Mouse (Mus musculus): ENCODE results near the gene Ldhd. TPM values are rescaled to one million over a fixed set of nuclear protein-coding genes. Genes with fewer than 3 reads are reported as not detected.
A peak's percentile ranks its signal among the peaks of the same experiment; 100 is the strongest.

The Ldhd gene
- polyA plus RNA-seq, 1 experiment from 2014 or later: 0.60 TPM

DNA sequence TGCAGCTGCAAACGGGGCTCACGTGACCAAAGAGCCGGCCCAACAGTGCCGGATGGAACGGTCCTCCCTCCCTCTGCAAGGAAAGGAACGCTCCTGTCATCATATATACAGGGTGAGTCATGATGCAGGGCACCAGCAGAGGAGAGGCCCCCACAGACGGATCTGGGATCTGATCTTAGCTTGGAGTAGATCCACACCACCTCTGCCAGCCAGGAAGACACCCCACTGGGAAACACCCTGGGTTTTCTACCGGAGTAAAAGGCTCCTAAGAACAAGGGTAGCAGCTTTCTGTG, 3.7 kb downstream of the Ldhd start:
- no peak overlapping the region for H3K27ac ChIP-seq (replicated peaks)
- no peaks in the 10 kb centered on the region for H3K27me3 ChIP-seq
- no peak overlapping the region for H3K9ac ChIP-seq (replicated peaks)
- 76% methylated on average over 8 of the region's 8 CpGs for WGBS
- H3K36me3 ChIP-seq: peaks cover 15% of the 10 kb centered on the region
- H3K4me1 ChIP-seq: peaks cover 3% of the 10 kb centered on the region; the same call in 1 of the 2 replicates
- no peaks in the 10 kb centered on the region for H3K9me3 ChIP-seq
- no peak overlapping the region for H3K4me3 ChIP-seq
- no peak overlapping the region for H3K4me2 ChIP-seq (replicated peaks)
- ATAC-seq (replicated peaks): no peak

DNA sequence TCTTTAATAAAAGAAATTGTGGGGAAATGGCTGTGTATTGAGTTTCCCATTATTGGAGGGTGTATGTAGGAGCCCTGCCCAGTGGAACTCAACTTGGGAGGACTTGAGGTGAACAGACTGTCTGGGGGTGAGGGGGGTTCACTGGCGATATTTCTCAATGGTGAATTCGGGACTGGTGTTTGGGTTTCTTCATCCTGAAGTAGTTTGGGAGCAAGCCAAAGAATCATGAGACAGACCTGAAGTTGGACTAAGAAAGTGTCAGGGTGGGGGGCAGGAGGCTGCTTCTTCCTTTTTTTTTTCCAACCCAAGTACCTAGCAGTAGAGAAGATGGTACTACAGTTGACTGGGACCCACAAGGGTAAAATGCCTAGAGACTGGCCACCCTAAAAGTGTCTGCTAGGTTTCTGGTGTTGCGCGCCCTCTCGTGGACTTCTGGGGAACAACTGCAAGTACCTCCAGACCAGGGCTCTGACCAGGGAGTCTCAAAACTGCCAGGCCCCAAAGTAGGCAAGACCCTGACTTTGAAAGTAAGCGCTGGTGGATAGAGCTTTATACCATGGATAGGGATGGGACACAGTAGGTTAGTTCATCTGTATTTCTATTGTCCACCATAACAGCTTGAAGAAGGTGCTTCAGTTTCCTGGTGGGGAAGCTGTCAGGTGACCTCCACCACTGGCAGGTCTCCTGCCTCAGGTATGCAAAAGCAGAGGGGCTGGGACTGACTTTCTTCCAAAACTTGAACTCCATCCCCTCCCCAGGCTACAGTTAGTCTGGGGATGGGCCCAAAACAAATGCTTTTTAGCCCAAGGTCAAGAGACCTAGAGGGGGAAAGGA, 4.3 kb downstream of the Ldhd start:
- Histone ChIP-seq H3K27ac (replicated peaks) (no peak overlapping the region), H3K4me2 (replicated peaks) (no peak overlapping the region), H3K4me1 (peaks cover 3% of the 10 kb centered on the region; the same call in 1 of the 2 replicates), H3K4me3 (no peak overlapping the region), H3K9me3 (no peaks in the 10 kb centered on the region), H3K27me3 (no peaks in the 10 kb centered on the region), H3K36me3 (peaks cover 15% of the 10 kb centered on the region), H3K9ac (replicated peaks) (no peak overlapping the region)
- WGBS: 30% methylated on average over 6 of the region's 6 CpGs
- no peak for ATAC-seq (replicated peaks)

DNA sequence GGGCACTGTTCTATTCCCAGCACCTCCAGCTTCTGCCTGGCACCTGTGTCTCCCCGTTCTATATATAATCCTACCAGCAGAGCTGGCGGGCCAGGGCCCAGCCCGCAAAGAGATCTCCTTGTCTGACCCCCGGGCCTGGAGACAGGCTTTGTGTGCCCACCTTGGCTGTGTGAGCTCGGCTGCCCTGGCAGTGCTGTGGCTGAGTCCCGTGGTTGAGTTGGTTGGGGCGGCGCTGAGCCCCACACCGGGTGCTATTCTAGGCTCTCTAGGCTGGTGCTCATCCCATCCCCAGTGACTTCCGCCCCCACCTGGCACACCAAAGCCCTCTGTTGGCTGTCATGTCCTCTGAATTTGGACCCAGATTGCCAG, 5.3 kb downstream of the Ldhd start:
- H3K4me3 ChIP-seq: no peak overlapping the region
- peaks cover 21% of the 10 kb centered on the region for H3K36me3 ChIP-seq
- H3K27ac ChIP-seq (replicated peaks): no peak overlapping the region
- no peak overlapping the region for H3K4me2 ChIP-seq (replicated peaks)
- no peak for ATAC-seq (replicated peaks)
- no peaks in the 10 kb centered on the region for H3K9me3 ChIP-seq
- WGBS: 90% methylated on average over 10 of the region's 10 CpGs
- no peaks in the 10 kb centered on the region for H3K27me3 ChIP-seq
- peaks cover under 1% of the 10 kb centered on the region; the same call in 1 of the 2 replicates for H3K4me1 ChIP-seq
- no peak overlapping the region for H3K9ac ChIP-seq (replicated peaks)

DNA sequence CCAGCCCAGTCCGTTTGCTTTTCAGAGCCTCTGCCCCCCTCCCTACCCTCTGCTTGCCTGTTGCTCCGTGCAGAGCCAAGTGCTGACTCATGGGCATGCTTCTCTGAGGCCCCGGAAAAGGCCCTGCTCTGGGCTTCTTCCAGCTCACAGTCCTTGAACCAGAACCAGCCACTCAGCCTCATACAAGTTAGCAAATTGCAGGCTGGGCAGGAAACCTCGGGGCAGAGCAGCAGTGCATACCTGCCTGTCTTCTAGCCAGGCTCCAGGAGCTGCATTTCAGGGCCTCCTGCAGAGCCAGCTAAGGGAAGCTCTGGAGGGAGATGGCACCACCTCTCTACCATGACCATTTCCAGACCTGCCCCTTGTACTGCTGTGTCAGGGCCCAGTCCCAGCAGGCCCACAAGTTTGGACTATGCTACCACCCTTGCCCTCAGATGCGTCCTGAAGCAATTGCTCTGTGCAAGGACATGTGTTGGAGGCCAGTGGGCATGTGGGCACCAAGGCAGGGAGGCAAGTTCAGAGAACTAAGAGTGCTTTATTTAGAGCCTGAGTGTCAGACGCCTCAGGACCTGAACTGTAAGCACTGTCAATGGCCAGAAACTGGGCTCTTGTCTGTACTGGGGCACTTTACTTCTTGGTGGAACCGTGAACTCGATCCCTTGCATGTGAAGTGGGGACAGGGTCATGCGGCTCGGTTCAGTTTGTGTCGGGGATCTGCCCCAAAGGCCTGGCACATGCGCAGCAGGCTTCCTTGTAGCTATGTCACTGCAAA, 5.9 kb downstream of the Ldhd start:
- no peak overlapping the region for H3K4me2 ChIP-seq (replicated peaks)
- H3K9me3 ChIP-seq: no peaks in the 10 kb centered on the region
- no peak overlapping the region for H3K4me3 ChIP-seq
- no peak overlapping the region for H3K27ac ChIP-seq (replicated peaks)
- no peak overlapping the region for H3K9ac ChIP-seq (replicated peaks)
- ATAC-seq (replicated peaks): no peak
- H3K36me3 ChIP-seq: peaks cover 21% of the 10 kb centered on the region
- no peaks in the 10 kb centered on the region for H3K27me3 ChIP-seq
- 77% methylated on average over 12 of the region's 12 CpGs for WGBS
- H3K4me1 ChIP-seq: no peaks in the 10 kb centered on the region

DNA sequence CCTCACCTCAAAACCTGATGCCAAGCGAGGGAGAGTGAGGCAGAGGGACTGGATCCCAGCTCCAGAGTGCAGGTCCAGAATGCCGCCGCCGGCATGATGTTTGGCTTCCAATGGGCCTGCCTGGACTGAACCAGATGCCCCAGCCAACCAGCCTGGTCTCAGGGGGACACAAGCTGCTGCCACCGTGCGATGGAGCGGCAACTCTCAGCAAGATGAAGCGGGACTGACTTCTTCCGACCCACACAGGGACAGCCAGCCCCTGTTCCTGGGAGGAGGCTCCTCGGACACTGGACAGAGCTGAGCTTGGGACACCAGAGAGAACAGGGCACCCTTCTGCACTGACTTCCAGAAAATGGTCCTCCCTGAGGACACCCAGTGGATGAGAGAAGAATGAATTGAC, 7.6 kb downstream of the Ldhd start:
- Histone ChIP-seq H3K4me2 (replicated peaks) (no peak overlapping the region), H3K27me3 (no peaks in the 10 kb centered on the region), H3K9me3 (no peaks in the 10 kb centered on the region), H3K36me3 (peaks cover 16% of the 10 kb centered on the region), H3K9ac (replicated peaks) (no peak overlapping the region), H3K27ac (replicated peaks) (no peak overlapping the region), H3K4me3 (no peak overlapping the region), H3K4me1 (no peaks in the 10 kb centered on the region)
- ATAC-seq (replicated peaks): no peak
- 83% methylated on average over 10 of the region's 10 CpGs for WGBS

DNA sequence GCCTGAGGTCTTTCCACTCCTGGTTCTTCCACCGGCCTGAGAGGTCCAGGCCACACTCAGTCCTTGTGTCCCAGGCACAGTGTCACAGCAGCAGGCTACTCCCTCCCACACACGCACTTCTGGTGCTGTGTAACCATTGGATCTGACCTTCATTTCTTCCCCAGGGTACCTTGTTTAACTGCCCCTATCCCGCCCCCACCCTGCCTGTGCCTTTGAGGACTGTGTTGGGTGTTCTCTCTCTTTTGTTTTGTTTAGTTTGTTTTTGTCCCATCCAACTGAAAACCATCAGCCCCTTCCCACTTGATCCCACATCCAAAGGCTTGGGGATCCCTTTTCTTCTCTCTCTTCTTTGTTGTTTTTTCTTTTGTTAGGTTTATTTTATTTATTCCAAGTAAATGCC, 8.1 kb downstream of the Ldhd start:
- WGBS: 66% methylated on average over 3 of the region's 3 CpGs
- no peaks in the 10 kb centered on the region for H3K9me3 ChIP-seq
- ATAC-seq (replicated peaks): no peak
- no peaks in the 10 kb centered on the region for H3K27me3 ChIP-seq
- no peaks in the 10 kb centered on the region for H3K4me1 ChIP-seq
- no peak overlapping the region for H3K27ac ChIP-seq (replicated peaks)
- H3K9ac ChIP-seq (replicated peaks): no peak overlapping the region
- no peak overlapping the region for H3K4me3 ChIP-seq
- peaks cover 16% of the 10 kb centered on the region for H3K36me3 ChIP-seq
- H3K4me2 ChIP-seq (replicated peaks): no peak overlapping the region

DNA sequence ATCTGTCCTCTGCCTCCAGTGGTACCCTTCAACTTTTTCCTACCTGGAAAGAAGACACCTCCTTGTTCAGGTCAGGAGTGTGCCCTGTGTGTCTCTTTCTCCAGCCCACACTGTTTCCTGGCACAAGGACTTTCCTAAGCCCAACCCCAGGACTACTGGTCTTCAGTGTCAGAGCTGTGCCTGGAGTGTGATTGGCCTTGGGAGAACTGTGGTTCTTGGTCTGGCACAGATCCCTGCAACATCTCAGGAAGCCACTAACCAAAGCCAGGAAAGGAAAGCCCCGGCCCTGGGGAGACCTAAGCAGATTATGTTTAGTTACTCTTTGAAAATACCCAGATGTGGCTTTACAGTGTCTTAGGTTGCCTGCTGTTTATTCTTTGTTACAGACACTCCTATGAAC, 10.2 kb downstream of the Ldhd start:
- no peak overlapping the region for H3K27ac ChIP-seq (replicated peaks)
- ATAC-seq (replicated peaks): no peak
- 76% methylated on average over 1 of the region's 1 CpGs for WGBS

DNA sequence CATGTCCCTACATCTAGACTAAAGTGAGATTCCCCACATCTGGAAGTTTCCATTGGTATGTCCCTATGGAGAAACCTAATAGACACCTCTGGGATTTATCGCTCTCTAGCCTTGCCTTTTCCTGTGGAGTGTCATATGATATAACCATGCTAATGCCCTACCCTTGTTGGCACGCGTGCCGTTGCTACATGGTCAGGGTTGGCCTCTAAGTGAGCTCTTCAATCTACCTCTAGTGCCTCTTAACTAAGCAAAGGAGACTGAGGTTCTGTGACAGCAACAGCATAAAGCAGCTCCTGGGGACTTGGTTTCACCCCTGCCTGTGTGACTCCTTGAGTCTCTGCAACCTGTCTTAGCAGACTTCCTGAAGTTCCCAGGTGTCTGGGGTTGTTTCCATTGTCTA, 11.9 kb downstream of the Ldhd start:
- no peak for ATAC-seq (replicated peaks)
- peaks cover 15% of the 10 kb centered on the region for H3K36me3 ChIP-seq
- H3K4me2 ChIP-seq (replicated peaks): no peak overlapping the region
- no peak overlapping the region for H3K9ac ChIP-seq (replicated peaks)
- whole genome bisulfite sequencing: 93% methylated on average over 4 of the region's 4 CpGs
- H3K9me3 ChIP-seq: no peaks in the 10 kb centered on the region
- peaks cover 2% of the 10 kb centered on the region; the same call in 1 of the 2 replicates for H3K4me1 ChIP-seq
- H3K27ac ChIP-seq (replicated peaks): no peak overlapping the region
- no peak overlapping the region for H3K4me3 ChIP-seq
- H3K27me3 ChIP-seq: no peaks in the 10 kb centered on the region

More for the DNA sequence above, 10.2 kb downstream of the Ldhd start:
- H3K27me3 ChIP-seq: no peaks in the 10 kb centered on the region
- H3K9ac ChIP-seq (replicated peaks): no peak overlapping the region
- peaks cover 16% of the 10 kb centered on the region for H3K36me3 ChIP-seq
- H3K4me2 ChIP-seq (replicated peaks): no peak overlapping the region
- H3K4me1 ChIP-seq: peaks cover 2% of the 10 kb centered on the region; the same call in 1 of the 2 replicates
- H3K9me3 ChIP-seq: no peaks in the 10 kb centered on the region
- no peak overlapping the region for H3K4me3 ChIP-seq

DNA sequence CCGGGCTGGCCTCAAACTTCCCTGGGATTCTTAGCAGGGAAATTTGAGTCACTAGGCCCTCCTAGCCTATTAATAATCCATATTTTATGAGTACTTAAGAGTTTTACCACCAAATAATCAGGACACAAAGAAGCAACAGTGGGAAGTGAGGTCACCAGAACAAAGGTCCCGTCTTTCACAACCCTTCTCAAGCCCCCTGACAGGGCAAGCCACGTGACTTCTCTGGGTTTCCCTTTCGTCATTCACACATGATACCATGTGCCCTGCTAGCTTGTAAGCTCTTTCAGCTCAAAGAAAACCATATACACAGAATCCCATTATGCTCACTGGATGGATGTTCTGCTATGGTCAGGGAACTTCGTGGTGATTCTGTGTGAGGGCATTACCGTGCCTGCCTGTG, 12.4 kb downstream of the Ldhd start:
- H3K9me3 ChIP-seq: no peaks in the 10 kb centered on the region
- H3K4me2 ChIP-seq (replicated peaks): no peak overlapping the region
- no peaks in the 10 kb centered on the region for H3K27me3 ChIP-seq
- H3K9ac ChIP-seq (replicated peaks): no peak overlapping the region
- no peak overlapping the region for H3K27ac ChIP-seq (replicated peaks)
- ATAC-seq (replicated peaks): no peak
- peaks cover 2% of the 10 kb centered on the region; the same call in 1 of the 2 replicates for H3K4me1 ChIP-seq
- H3K4me3 ChIP-seq: no peak overlapping the region
- H3K36me3 ChIP-seq: peaks cover 10% of the 10 kb centered on the region
- 69% methylated on average over 6 of the region's 6 CpGs for WGBS

DNA sequence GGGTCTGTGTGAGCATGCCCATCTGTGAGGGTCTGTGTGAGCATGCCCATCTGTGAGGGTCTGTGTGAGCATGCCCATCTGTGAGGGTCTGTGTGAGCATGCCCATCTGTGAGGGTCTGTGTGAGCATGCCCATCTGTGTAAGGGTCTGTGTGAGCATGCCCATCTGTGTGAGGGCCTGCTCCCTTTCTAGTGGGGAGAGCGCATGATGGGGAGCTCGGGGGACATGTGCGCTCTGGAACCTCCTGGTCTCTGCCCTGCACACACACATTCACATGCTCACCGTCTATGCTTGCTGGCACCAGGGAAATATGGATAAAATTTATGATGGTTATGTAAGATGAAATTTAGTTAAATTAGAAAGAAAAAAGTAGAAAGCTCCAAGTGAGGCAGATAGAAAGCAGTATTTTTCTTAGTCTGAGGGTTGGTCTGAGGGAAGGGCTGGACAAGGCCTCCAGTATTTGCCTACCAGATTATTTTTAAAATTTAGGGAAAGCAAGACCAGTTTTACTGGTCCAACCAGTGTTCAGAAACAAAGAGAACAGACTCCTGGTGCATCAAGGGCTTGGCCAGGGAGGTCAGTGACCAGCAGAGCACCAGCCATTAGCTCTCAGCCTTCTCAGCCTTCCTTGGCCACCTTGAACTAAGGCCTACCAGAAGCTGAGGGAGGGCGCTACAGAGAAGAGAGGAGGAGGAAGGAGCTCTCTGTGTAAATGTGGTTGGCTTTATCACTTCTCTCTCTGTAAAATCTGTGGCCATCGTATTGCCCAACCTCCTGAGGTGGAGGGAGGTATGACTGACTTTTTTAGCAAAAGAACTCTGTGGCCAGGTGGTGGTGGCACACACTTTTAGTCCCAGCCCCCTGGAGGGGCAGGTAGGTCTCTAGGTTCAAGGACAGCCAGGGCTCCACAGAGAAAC, 15.1 kb downstream of the Ldhd start:
- no peak overlapping the region for H3K4me2 ChIP-seq (replicated peaks)
- H3K4me3 ChIP-seq: no peak overlapping the region
- H3K27ac ChIP-seq (replicated peaks): 0 out of 2 replicates have a peak overlapping the region, but pooled peaks have one; percentile 1
- no peaks in the 10 kb centered on the region for H3K27me3 ChIP-seq
- no peak overlapping the region for H3K9ac ChIP-seq (replicated peaks)
- H3K36me3 ChIP-seq: peaks cover 8% of the 10 kb centered on the region; the same call in 1 of the 2 replicates
- H3K4me1 ChIP-seq: peaks cover 2% of the 10 kb centered on the region; the same call in 1 of the 2 replicates
- no peaks in the 10 kb centered on the region for H3K9me3 ChIP-seq
- WGBS: 81% methylated on average over 6 of the region's 6 CpGs
- ATAC-seq (replicated peaks): no peak

DNA sequence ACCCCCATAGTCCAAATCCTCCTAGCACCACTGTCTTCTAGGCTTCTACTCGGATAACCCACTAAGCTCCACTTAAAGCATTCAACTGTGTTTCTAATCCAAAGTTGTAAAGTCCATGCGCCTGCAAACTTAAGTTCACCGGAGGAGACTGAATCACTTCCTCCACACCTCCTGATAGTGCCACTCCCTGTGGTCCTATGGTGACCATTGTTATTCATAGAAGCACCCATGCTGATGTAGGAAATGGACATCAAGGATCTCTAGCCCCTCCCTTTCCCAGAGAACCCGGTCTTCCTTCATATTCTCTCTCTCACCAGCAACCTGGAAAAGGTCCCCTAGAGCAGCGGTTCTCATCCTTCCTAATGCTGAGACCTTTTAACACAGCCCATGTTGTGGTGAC, 17.0 kb downstream of the Ldhd start:
- 87% methylated on average over 5 of the region's 5 CpGs for WGBS
- H3K4me3 ChIP-seq: no peak overlapping the region
- H3K27ac ChIP-seq (replicated peaks): no peak overlapping the region

More for the DNA sequence above, 17.0 kb downstream of the Ldhd start:
- H3K27me3 ChIP-seq: no peaks in the 10 kb centered on the region
- H3K9me3 ChIP-seq: no peaks in the 10 kb centered on the region
- peaks cover 2% of the 10 kb centered on the region; the same call in 1 of the 2 replicates for H3K4me1 ChIP-seq
- H3K4me2 ChIP-seq (replicated peaks): no peak overlapping the region
- no peak for ATAC-seq (replicated peaks)
- peaks cover 6% of the 10 kb centered on the region; the same call in 1 of the 2 replicates for H3K36me3 ChIP-seq
- no peak overlapping the region for H3K9ac ChIP-seq (replicated peaks)

Measured in forebrain, embryonic 15.5 days (tissue).